Mouse (Mus musculus): Measurements from ENCODE around the gene Krt36.

Krt36 gene

DNA sequence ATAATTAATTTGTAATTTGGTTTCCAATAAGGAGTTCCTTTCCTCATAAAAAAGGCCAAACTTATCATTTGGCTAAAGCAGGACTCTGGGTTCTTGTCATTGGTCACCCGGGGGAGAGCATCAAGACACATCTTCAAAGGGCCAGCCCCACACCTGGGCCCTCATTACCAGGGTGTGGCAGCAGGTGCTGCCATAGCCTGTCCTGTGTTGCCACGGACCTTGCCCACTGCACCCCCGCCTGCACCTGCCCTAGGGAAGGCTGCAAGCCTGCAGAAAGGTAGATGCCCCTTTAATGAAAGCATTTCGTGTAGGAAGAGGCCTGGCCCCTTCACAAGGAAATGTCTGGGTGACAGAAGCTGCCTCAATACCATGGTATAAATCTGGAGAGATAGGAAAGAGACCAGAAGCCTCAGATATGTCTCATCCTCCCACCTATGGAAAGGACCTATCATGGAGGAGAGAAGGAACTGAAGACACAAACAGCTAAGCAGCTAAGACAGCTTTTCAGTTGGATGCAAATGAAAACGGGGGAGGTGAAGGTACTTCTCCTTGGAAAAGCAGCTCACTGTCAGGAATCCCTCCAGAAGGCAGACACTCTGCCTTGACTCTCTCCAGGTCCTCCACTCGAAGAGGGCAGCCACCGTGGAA is 16.9 kb downstream of the Krt36 start:
- in situ Hi-C loops (cut with MboI, MseI), result no loop called here

DNA sequence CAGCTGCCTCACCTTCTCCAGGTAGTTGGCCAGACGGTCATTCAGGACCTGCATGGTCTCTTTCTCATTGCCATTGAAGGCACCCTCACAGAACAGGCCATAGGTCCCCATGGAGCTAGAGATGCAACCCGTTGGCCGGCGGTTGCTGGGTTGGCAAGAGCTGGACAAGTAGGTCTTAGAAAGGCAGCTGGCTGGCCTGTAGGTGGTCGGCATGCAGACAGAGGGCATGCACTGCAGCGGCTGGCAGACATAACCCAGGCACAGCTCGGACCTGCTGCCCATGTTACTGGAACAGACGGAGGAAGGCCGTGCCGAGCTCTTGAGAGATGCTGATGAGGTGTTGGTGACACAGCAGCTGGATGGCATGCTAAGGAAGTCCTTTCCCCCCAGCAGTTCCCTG is 17.6 kb downstream of the Krt36 start, which contains the start of gene Krt32:
Krt32 (minus strand) TSS at position 366 of the 400 bp plus-strand sequence.
- in situ Hi-C loops (cut with MboI, MseI), result no loop called here

GRCm38 (mm10) chr11:100073873-100074272 is 31.6 kb downstream of the Krt36 start:
- in situ Hi-C loops (cut with MboI, MseI), result no loop called here

- in situ Hi-C loops (cut with MboI, MseI), result no loop called here
Measured at GRCm38 (mm10) chr11:100067293-100068036, 38.0 kb downstream of the Krt36 start.

DNA sequence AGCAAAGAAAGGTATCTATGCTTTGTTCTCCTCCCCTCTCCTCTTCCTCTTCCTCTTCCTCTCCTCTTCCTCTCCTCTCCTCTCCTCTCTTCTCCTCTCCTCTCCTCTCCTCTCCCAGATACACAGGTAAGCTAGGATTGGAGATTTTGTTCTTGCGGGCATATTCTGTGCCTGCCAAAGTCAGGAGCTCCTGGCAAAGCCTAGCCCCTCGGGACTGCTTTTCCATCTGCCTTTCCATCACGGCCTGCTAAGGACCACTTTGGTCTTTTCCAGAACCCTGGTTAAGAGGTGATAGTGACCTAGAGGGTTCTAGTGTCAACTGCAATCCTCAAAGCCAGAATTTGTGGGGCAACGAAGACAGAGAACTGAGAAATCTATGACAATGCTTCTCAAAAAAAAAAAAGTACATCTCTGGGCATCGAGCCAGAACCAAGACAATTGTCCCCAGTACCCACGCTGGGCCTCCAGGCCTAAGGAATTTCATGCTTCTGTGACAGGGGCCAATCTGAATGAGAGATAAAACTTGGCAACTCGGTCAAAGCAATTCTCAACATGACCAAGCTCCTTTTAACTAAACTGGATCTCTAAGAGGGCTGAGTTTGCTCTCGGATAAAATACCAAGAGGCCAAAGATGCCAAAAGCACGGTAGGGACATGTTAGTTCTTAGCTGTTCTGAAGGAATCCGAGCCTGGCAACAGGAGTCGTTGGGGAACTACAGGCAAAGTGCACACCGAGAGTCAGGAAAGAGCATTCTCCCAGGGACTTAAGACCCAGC is 39.0 kb downstream of the Krt36 start:
- in situ Hi-C loops (cut with MboI, MseI), result no loop called here

- in situ Hi-C loops (cut with MboI, MseI), result no loop called here
Measured at GRCm38 (mm10) chr11:100058875-100059274, 46.6 kb downstream of the Krt36 start.

- in situ Hi-C loops (cut with MboI, MseI), result no loop called here
Measured at GRCm38 (mm10) chr11:100055686-100056655, 49.5 kb downstream of the Krt36 start.

All from T-helper 17 cell (primary cell).